Comparison of ENCODE assay signal across 30 mouse cellular contexts in genomic region chr12:31315961-31316360, GRCm38 (mm10). TPM values are rescaled to one million over a fixed set of nuclear protein-coding genes. Genes with fewer than 3 reads are reported as not detected.
DNase-seq lines count a peak whose midpoint lies in the region; ATAC-seq and TF ChIP-seq lines count a peak whose summit lies in the region.
"Had no signal": no experiment of that assay in that cellular context is flagged by ENCODE, and none has a peak within 500 bp of the region (broad histone marks: within the 10 kb centered on the region; RNA-seq: fewer than 3 reads in every experiment).

No protein-coding gene starts in this region.

- 78% methylated on average over 6 of the region's 6 CpGs for WGBS in embryonic facial prominence, embryonic 11.5 days
- WGBS in embryonic facial prominence, embryonic 10.5 days = 74% methylated on average over 6 of the region's 6 CpGs
- WGBS in heart, embryonic 12.5 days = 56% methylated on average over 6 of the region's 6 CpGs
- WGBS in cerebellum, adult 2 months = 14% methylated on average over 6 of the region's 6 CpGs

- H3K9me3 ChIP-seq in embryonic facial prominence, embryonic 11.5 days (replicated peaks; ENCODE audit: control insufficient read depth, low read length) = no peaks in the 10 kb centered on the region
- no peaks in the 10 kb centered on the region for H3K9me3 ChIP-seq in embryonic facial prominence, embryonic 10.5 days
- 0 out of 2 replicates have a peak, but pooled peaks cover 3% of the 10 kb centered on the region for H3K9me3 ChIP-seq in heart, embryonic 12.5 days (replicated peaks)
- H3K9me3 ChIP-seq: embryonic facial prominence, embryonic 15.5 days; G1E had no signal

- no peak overlapping the region for H3K9ac ChIP-seq in embryonic facial prominence, embryonic 11.5 days (replicated peaks; ENCODE audit: low read length)
- H3K9ac ChIP-seq in heart, embryonic 12.5 days = 0 out of 2 replicates have a peak overlapping the region, but pooled peaks have one; percentile 24
- H3K9ac ChIP-seq: embryonic facial prominence, embryonic 12.5 days; embryonic facial prominence, embryonic 15.5 days; forebrain, postnatal 0 days; hindbrain, embryonic 14.5 days had no signal

- no peak overlapping the region for H3K4me3 ChIP-seq in embryonic facial prominence, embryonic 11.5 days (ENCODE audit: low read depth, low read length)
- no peak overlapping the region for H3K4me3 ChIP-seq in embryonic facial prominence, embryonic 10.5 days
- no peak overlapping the region for H3K4me3 ChIP-seq in heart, embryonic 12.5 days
- H3K4me3 ChIP-seq in cerebellum, adult 2 months (replicated peaks; ENCODE audit: insufficient read depth, low read depth, low read length) = no peak overlapping the region
- H3K4me3 ChIP-seq: embryonic facial prominence, embryonic 12.5 days; embryonic facial prominence, embryonic 15.5 days; gastrocnemius, adult 2 months had no signal

- H3K27ac ChIP-seq in embryonic facial prominence, embryonic 11.5 days (replicated peaks; ENCODE audit: low read depth, low read length) = no peak overlapping the region
- no peak overlapping the region for H3K27ac ChIP-seq in embryonic facial prominence, embryonic 10.5 days (replicated peaks)
- H3K27ac ChIP-seq in heart, embryonic 12.5 days (ENCODE audit: poor library complexity, severe bottlenecking) = no peak overlapping the region
- H3K27ac ChIP-seq in cerebellum, adult 2 months (ENCODE audit: insufficient read depth, low read length) = no peak overlapping the region
- H3K27ac ChIP-seq: embryonic facial prominence, embryonic 12.5 days; embryonic facial prominence, embryonic 15.5 days; gastrocnemius, adult 2 months; hindbrain, embryonic 14.5 days; hindbrain, postnatal 0 days had no signal

- 0 out of 2 replicates have a peak, but pooled peaks have one; percentile 44 for ATAC-seq in embryonic facial prominence, embryonic 11.5 days (replicated peaks; ENCODE audit: insufficient number of reproducible peaks, low FRiP score, low TSS enrichment, low read depth)
- ATAC-seq in heart, embryonic 12.5 days (ENCODE audit: insufficient number of reproducible peaks, low FRiP score) = no peak
- ATAC-seq: forebrain, embryonic 14.5 days; forebrain, postnatal 0 days; hindbrain, postnatal 0 days; inflammation-experienced regulatory T-cells, adult 6 months; intestine, embryonic 16.5 days had no signal

- H3K36me3 ChIP-seq in embryonic facial prominence, embryonic 11.5 days (replicated peaks; ENCODE audit: control insufficient read depth, insufficient read depth, low read depth, low read length) = peaks cover 3% of the 10 kb centered on the region; the same call in 1 of the 2 replicates
- H3K36me3 ChIP-seq in embryonic facial prominence, embryonic 10.5 days (replicated peaks) = peaks cover 93% of the 10 kb centered on the region
- peaks cover 97% of the 10 kb centered on the region for H3K36me3 ChIP-seq in heart, embryonic 12.5 days
- H3K36me3 ChIP-seq: G1E had no signal

- no peak for TF ChIP-seq CTCF in cerebellum, adult 2 months (IDR thresholded peaks at IDR 0.05; ENCODE audit: borderline replicate concordance, insufficient read depth, low read depth, low read length)

- no peak for TF ChIP-seq POLR2A in cerebellum, adult 2 months (IDR thresholded peaks at IDR 0.05; ENCODE audit: borderline replicate concordance, insufficient read depth, low read length)

- DNase-seq in embryonic facial prominence, embryonic 11.5 days (ENCODE audit: low spot score) = no peak
- DNase-seq in embryonic facial prominence, embryonic 10.5 days (ENCODE audit: low spot score) = no peak
- no peak for DNase-seq in heart, adult 8-10 months (ENCODE audit: low spot score)
- DNase-seq in kidney, postnatal 10 days = peak; percentile 2
- DNase-seq in kidney, adult 11 months = no peak
- peak; percentile 75 for DNase-seq in retina, postnatal 1 day
- no peak for DNase-seq in cerebellum, adult 2 months
- DNase-seq: adrenal gland, adult 2 months; adrenal gland, postnatal 14 days; B cell, adult 2 months; cerebellum, adult 11 months; cerebellum, adult 8-10 months; cerebellum, postnatal 10 days; cerebellum, postnatal 36 days; embryo, embryonic 11 days; forebrain, postnatal 0 days; gastrocnemius, adult 2 months; gastrocnemius, postnatal 14 days; heart, postnatal 4 days; kidney, adult 2 months had no signal

- no peak overlapping the region for H3K4me2 ChIP-seq in embryonic facial prominence, embryonic 11.5 days (ENCODE audit: low read depth, low read length)
- no peak overlapping the region for H3K4me2 ChIP-seq in heart, embryonic 12.5 days
- H3K4me2 ChIP-seq: embryonic facial prominence, embryonic 12.5 days; embryonic facial prominence, embryonic 15.5 days; hindbrain, embryonic 14.5 days had no signal

- H3K4me1 ChIP-seq in embryonic facial prominence, embryonic 11.5 days (ENCODE audit: control insufficient read depth, insufficient read depth, low read length) = no peaks in the 10 kb centered on the region
- peaks cover 16% of the 10 kb centered on the region for H3K4me1 ChIP-seq in embryonic facial prominence, embryonic 10.5 days
- peaks cover 25% of the 10 kb centered on the region; the same call in 1 of the 2 replicates for H3K4me1 ChIP-seq in heart, embryonic 12.5 days (replicated peaks)
- H3K4me1 ChIP-seq in cerebellum, adult 2 months (ENCODE audit: control insufficient read depth, insufficient read depth, low read length) = peaks cover 3% of the 10 kb centered on the region; the same call in 1 of the 2 replicates

- H3K27me3 ChIP-seq in embryonic facial prominence, embryonic 11.5 days (ENCODE audit: control insufficient read depth, insufficient read depth, low read length) = no peaks in the 10 kb centered on the region
- H3K27me3 ChIP-seq in embryonic facial prominence, embryonic 10.5 days (replicated peaks; ENCODE audit: low read depth, poor library complexity, severe bottlenecking) = no peaks in the 10 kb centered on the region
- no peaks in the 10 kb centered on the region for H3K27me3 ChIP-seq in heart, embryonic 12.5 days (replicated peaks)
- no peaks in the 10 kb centered on the region for H3K27me3 ChIP-seq in cerebellum, adult 2 months (ENCODE audit: control insufficient read depth, insufficient read depth, low read length)
- H3K27me3 ChIP-seq: CH12.LX; embryonic facial prominence, embryonic 12.5 days; embryonic facial prominence, embryonic 15.5 days had no signal

RNA-seq across cellular contexts. Expression of gene Dld, which starts 35.3 kb away (rescaled TPM):
- 187 and 216 TPM in 2 replicates for polyA plus RNA-seq in embryonic facial prominence, embryonic 11.5 days (2014; fragmentation: Nextera tagmentation; extraction: Ambion mirVana)
- 145 and 147 TPM in 2 replicates for polyA plus RNA-seq in embryonic facial prominence, embryonic 10.5 days (2016; fragmentation: Nextera tagmentation; extraction: Ambion mirVana)
- polyA plus RNA-seq in heart, embryonic 12.5 days (2016; fragmentation: Nextera tagmentation; extraction: Ambion mirVana) = 235 and 238 TPM in 2 replicates
- 100 to 1,000 TPM; 368 to 419 (median 398) TPM for total RNA-seq in heart, adult 8-10 months (2022)
- 109 and 111 TPM in 2 replicates for polyA plus RNA-seq in cerebellum, adult 2 months (2012; rRNA removed)

RNA-seq across cellular contexts. Expression of gene Lamb1, which starts 50.9 kb away (rescaled TPM):
- polyA plus RNA-seq in embryonic facial prominence, embryonic 11.5 days (2014; fragmentation: Nextera tagmentation; extraction: Ambion mirVana) = 42.0 and 42.6 TPM in 2 replicates
- 37.2 and 42.5 TPM in 2 replicates for polyA plus RNA-seq in embryonic facial prominence, embryonic 10.5 days (2016; fragmentation: Nextera tagmentation; extraction: Ambion mirVana)
- 127 and 132 TPM in 2 replicates for polyA plus RNA-seq in heart, embryonic 12.5 days (2016; fragmentation: Nextera tagmentation; extraction: Ambion mirVana)
- total RNA-seq in heart, adult 8-10 months (2022) = 10 to 100 TPM; 44.0 to 51.1 (median 48.7) TPM
- 10.6 and 13.2 TPM in 2 replicates for polyA plus RNA-seq in cerebellum, adult 2 months (2012; rRNA removed)
- polyA plus RNA-seq: G1E; inflammation-experienced regulatory T-cells, adult 6 months had no signal

Comparison
In these comparisons a context has a peak if more than half of its experiments do, and no peak if none do; other contexts are left out.
1. DNase-seq: peak in kidney, postnatal 10 days (single experiment) and retina, postnatal 1 day (single experiment); none in embryonic facial prominence, embryonic 11.5 days (single experiment), embryonic facial prominence, embryonic 10.5 days (single experiment), heart, adult 8-10 months (single experiment), kidney, adult 11 months (single experiment) and cerebellum, adult 2 months (0 of 2).